Mouse (Mus musculus) heart, embryonic 12.5 days (tissue): ENCODE measurements around the gene Cyp21a1. TPM values are rescaled to one million over a fixed set of nuclear protein-coding genes. Genes with fewer than 3 reads are reported as not detected.
"Not testable (repeated sequence)": the region's sequence is repeated elsewhere in the genome, so short reads cannot be mapped to it uniquely, and the experiment has no call there.

Source experiments
- ATAC-seq: fragments of 200-750 bp; cut with Nextera tagmentation; 2 replicates; pipeline ENCODE4 v1.8.0; 2017; ENCODE audit warnings: moderate TSS enrichment, moderate library complexity; ENCODE audit not compliant: insufficient number of reproducible peaks, low FRiP score
- H3K27ac ChIP-seq: fragments of 300-500 bp; sonication (generic); 2 replicates; pipeline ENCODE4 v1.5.1; 2016; ENCODE audit warnings: mild to moderate bottlenecking, moderate library complexity; ENCODE audit not compliant: poor library complexity, severe bottlenecking
- H3K27me3 ChIP-seq: fragments of 300-500 bp; sonication (generic); replicated peaks from 2 replicates; pipeline ENCODE4 v1.6.1; 2016; ENCODE audit warnings: mild to moderate bottlenecking, moderate library complexity
- H3K36me3 ChIP-seq: fragments of 300-500 bp; sonication (generic); 2 replicates; pipeline ENCODE4 v1.6.1; 2016; ENCODE audit warnings: mild to moderate bottlenecking, moderate library complexity
- H3K4me1 ChIP-seq: fragments of 300-500 bp; sonication (generic); replicated peaks from 2 replicates; pipeline ENCODE4 v1.6.1; 2016; ENCODE audit warnings: mild to moderate bottlenecking
- H3K4me2 ChIP-seq: fragments of 300-500 bp; sonication (generic); 2 replicates; pipeline ENCODE4 v1.6.1; 2016; ENCODE audit warnings: mild to moderate bottlenecking, moderate library complexity
- H3K4me3 ChIP-seq: fragments of 300-500 bp; sonication (generic); 2 replicates; pipeline ENCODE4 v1.5.1; 2016; ENCODE audit warnings: mild to moderate bottlenecking
- H3K9ac ChIP-seq: fragments of 300-500 bp; sonication (generic); 2 replicates; pipeline ENCODE4 v1.6.1; 2016; ENCODE audit warnings: mild to moderate bottlenecking, moderate library complexity
- H3K9me3 ChIP-seq: fragments of 300-500 bp; sonication (generic); replicated peaks from 2 replicates; pipeline ENCODE4 v1.6.1; 2016; ENCODE audit warnings: mild to moderate bottlenecking, moderate library complexity
- WGBS: fragments of 180-500 bp; shearing (Covaris S2); methylation state at CpG from one replicate; pipeline ENCODE4 v1.1.7; 2016; 5-methylcytosine and 5-hydroxymethylcytosine counted together
- polyA plus RNA-seq: library from polyadenylated mRNA; unstranded; fragments of >200 nt; fragmentation: Nextera tagmentation; extraction: Ambion mirVana; gene quantifications from 2 replicates; pipeline ENCODE4 v1.2.1, GENCODE M21; 2016

Gene Cyp21a1
- polyA plus RNA-seq = 0.15 TPM in 1 of 2 replicates, not detected in the other

GRCm38 (mm10) chr17:34804301-34804700 is at the start of gene Cyp21a1:
Gene Cyp21a1 (minus strand): TSS chr17:34804561.
- H3K4me3 ChIP-seq, H3K27me3 ChIP-seq, H3K9ac ChIP-seq, H3K4me2 ChIP-seq, H3K36me3 ChIP-seq, H3K27ac ChIP-seq, H3K9me3 ChIP-seq, ATAC-seq, H3K4me1 ChIP-seq: not testable (repeated sequence)
- WGBS = 81% methylated on average over 6 of the region's 6 CpGs

- WGBS = 72% methylated on average over 8 of the region's 8 CpGs
- no peak overlapping the region for H3K4me2 ChIP-seq
- ATAC-seq = no peak
- no peak overlapping the region for H3K27ac ChIP-seq
- no peaks in the 10 kb centered on the region for H3K27me3 ChIP-seq
- no peak overlapping the region for H3K9ac ChIP-seq
- H3K4me3 ChIP-seq = no peak overlapping the region
- peaks cover 55% of the 10 kb centered on the region for H3K36me3 ChIP-seq
- no peaks in the 10 kb centered on the region for H3K9me3 ChIP-seq
- H3K4me1 ChIP-seq = peaks cover 16% of the 10 kb centered on the region
Observed at GRCm38 (mm10) chr17:34853511-34853910, 49.1 kb upstream of the Cyp21a1 start.

GRCm38 (mm10) chr17:34850517-34851125 is 46.3 kb upstream of the Cyp21a1 start:
- H3K4me2 ChIP-seq = peak overlapping the region; percentile 92
- H3K36me3 ChIP-seq = peaks cover 61% of the 10 kb centered on the region
- 2% methylated on average over 25 of the region's 25 CpGs for WGBS
- H3K27ac ChIP-seq = no peak overlapping the region
- H3K9me3 ChIP-seq = no peaks in the 10 kb centered on the region
- no peak; the same call in 1 of the 2 replicates for ATAC-seq
- peaks cover 16% of the 10 kb centered on the region for H3K4me1 ChIP-seq
- peak overlapping the region; percentile 91 for H3K4me3 ChIP-seq
- H3K9ac ChIP-seq = peak overlapping the region; percentile 87
- no peaks in the 10 kb centered on the region for H3K27me3 ChIP-seq

DNA sequence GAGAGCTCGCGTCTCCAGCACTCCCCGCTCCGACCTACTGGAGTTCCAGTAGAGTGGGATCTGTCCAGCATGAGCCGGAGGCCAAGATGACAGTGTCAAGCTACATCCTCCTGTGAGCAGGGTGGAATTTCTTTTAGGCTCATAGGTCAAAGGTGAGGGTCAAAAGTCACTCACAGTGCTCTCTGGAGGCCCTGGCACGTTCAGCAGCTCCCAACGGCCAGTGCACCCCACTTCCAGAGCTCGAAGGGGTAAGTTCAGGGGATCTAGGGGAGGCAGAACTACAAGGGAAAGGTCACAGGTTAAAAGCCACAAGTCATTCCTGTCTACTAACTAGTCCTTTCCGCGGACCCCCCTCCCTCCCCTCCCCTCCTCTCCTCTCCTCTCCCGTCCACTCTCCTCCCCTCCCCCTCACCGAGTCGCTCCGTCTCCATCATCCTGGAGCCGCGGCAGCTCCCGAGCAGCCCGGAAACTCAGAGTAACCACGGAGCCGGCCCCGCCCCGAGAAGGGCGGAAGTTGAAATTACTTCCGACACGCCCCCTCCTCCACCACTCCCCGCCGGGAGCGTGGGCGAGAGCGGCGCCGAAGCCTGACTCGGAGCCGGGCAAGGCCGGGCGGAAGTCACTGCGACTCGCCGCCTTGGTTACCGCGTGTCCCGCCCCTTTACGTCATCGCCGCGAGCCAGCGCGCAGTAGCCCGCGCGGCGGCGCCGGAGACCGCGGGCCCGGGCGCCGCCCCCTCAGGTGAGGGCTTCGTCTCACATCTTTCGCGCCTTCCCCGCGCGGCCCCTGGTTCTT is 45.6 kb upstream of the Cyp21a1 start, which contains the start of the genes Skiv2l and Nelfe:
Gene Skiv2l (minus strand): TSS at position 489 of the 795 bp plus-strand sequence.
Gene Nelfe (plus strand): TSS at position 670 of the 795 bp plus-strand sequence.
- H3K36me3 ChIP-seq = peaks cover 61% of the 10 kb centered on the region
- no peaks in the 10 kb centered on the region for H3K27me3 ChIP-seq
- H3K4me2 ChIP-seq = peak within 1 kb of the TSS; percentile 92
- peak within 1 kb of the TSS; percentile 87 for H3K9ac ChIP-seq
- H3K4me3 ChIP-seq = peak within 1 kb of the TSS; percentile 91
- H3K9me3 ChIP-seq = no peaks in the 10 kb centered on the region
- H3K4me1 ChIP-seq = peaks cover 16% of the 10 kb centered on the region
- H3K27ac ChIP-seq = no peak within 1 kb of the TSS
- WGBS = under 1% methylated on average over 64 of the region's 65 CpGs
- ATAC-seq = peak; percentile 97

GRCm38 (mm10) chr17:34847615-34848014 is 43.3 kb upstream of the Cyp21a1 start:
- no peaks in the 10 kb centered on the region for H3K9me3 ChIP-seq
- no peak for ATAC-seq
- H3K36me3 ChIP-seq = peaks cover 62% of the 10 kb centered on the region
- no peak overlapping the region for H3K9ac ChIP-seq
- no peak overlapping the region for H3K4me2 ChIP-seq
- H3K4me3 ChIP-seq = no peak overlapping the region
- H3K27ac ChIP-seq = no peak overlapping the region
- H3K27me3 ChIP-seq = no peaks in the 10 kb centered on the region
- peaks cover 16% of the 10 kb centered on the region for H3K4me1 ChIP-seq
- 89% methylated on average over 7 of the region's 7 CpGs for WGBS

DNA sequence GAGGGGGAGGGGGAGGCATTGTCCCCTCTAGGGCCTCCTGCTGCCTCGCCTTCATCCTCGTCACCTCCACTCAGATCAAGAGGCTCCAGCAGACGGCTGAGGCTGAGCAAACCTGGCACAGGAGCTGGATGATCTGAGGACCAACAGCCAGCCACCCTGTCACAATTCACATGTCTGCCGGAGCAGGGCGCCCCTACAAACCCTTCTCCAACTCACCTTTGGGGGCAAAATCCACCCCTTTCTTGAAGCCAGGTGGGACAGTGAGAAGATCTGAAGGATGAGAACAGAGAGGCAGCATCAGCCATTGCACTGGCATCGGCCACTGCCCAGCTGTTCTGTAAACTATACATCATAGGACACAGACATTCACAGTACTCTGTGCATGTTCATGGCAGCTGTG is 42.8 kb upstream of the Cyp21a1 start:
- no peak overlapping the region for H3K4me2 ChIP-seq
- no peak overlapping the region for H3K9ac ChIP-seq
- H3K36me3 ChIP-seq = peaks cover 62% of the 10 kb centered on the region
- no peaks in the 10 kb centered on the region for H3K9me3 ChIP-seq
- no peak for ATAC-seq
- 79% methylated on average over 6 of the region's 6 CpGs for WGBS
- H3K4me3 ChIP-seq = no peak overlapping the region
- H3K27ac ChIP-seq = no peak overlapping the region
- peaks cover 16% of the 10 kb centered on the region for H3K4me1 ChIP-seq
- H3K27me3 ChIP-seq = no peaks in the 10 kb centered on the region

GRCm38 (mm10) chr17:34844884-34845283 is 40.5 kb upstream of the Cyp21a1 start:
- no peaks in the 10 kb centered on the region for H3K27me3 ChIP-seq
- H3K4me1 ChIP-seq = peaks cover 5% of the 10 kb centered on the region
- peaks cover 83% of the 10 kb centered on the region for H3K36me3 ChIP-seq
- H3K4me3 ChIP-seq = no peak overlapping the region
- H3K9ac ChIP-seq = no peak overlapping the region
- WGBS = 90% methylated on average over 13 of the region's 13 CpGs
- H3K4me2 ChIP-seq = no peak overlapping the region
- H3K27ac ChIP-seq = no peak overlapping the region
- no peak for ATAC-seq
- no peaks in the 10 kb centered on the region for H3K9me3 ChIP-seq

- Histone ChIP-seq H3K9me3 (no peaks in the 10 kb centered on the region), H3K36me3 (peaks cover 74% of the 10 kb centered on the region), H3K9ac (no peak overlapping the region), H3K27ac (no peak overlapping the region), H3K4me1 (peaks cover 22% of the 10 kb centered on the region), H3K4me2 (0 out of 2 replicates have a peak overlapping the region, but pooled peaks have one; percentile 10), H3K4me3 (no peak overlapping the region), H3K27me3 (no peaks in the 10 kb centered on the region)
- ATAC-seq = peak; percentile 46; the same call in 1 of the 2 replicates
- WGBS = 83% methylated on average over 6 of the region's 6 CpGs
Observed at GRCm38 (mm10) chr17:34840736-34841307, 36.5 kb upstream of the Cyp21a1 start.

- Histone ChIP-seq H3K36me3 (peaks cover 56% of the 10 kb centered on the region), H3K4me1 (peaks cover 26% of the 10 kb centered on the region), H3K9ac (no peak overlapping the region), H3K27ac (no peak overlapping the region), H3K4me3 (0 out of 2 replicates have a peak overlapping the region, but pooled peaks have one; percentile 5), H3K4me2 (peak overlapping the region; percentile 97), H3K9me3 (no peaks in the 10 kb centered on the region), H3K27me3 (no peaks in the 10 kb centered on the region)
- 90% methylated on average over 7 of the region's 7 CpGs for WGBS
- no peak for ATAC-seq
Observed at GRCm38 (mm10) chr17:34838785-34839184, 34.4 kb upstream of the Cyp21a1 start.

DNA sequence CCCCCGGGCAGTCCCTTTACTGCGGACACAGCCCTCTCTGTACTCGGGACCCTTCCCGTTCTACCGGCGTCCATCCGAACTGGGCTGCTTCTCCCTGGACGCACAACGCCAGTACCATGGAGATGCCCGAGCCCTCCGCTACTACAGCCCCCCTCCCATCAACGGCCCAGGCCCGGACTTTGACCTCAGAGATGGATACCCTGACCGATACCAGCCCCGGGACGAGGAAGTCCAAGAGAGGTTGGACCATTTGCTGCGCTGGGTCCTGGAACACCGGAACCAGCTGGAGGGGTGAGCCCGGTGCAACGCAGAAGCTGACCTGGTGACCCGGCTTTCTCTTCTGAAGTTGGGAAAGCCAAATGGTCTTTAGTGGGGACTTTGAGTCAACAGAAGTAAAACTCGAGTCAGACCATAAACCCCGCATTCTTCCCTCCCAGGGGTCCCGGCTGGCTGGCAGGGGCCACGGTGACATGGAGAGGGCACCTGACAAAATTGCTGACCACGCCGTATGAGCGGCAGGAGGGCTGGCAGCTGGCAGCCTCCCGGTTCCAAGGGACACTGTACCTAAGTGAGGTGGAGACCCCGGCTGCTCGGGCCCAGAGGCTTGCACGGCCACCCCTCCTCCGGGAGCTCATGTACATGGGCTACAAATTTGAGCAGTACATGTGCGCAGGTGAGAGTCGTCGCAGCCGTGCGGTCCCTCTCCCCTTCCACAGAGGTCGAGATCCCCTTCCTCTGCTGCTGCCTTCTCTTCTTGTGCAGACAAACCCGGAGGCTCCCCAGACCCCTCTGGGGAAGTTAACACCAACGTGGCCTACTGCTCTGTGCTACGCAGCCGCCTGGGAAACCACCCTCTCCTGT is 33.3 kb upstream of the Cyp21a1 start:
- H3K9me3 ChIP-seq = no peaks in the 10 kb centered on the region
- peak overlapping the region; percentile 92 for H3K4me3 ChIP-seq
- H3K9ac ChIP-seq = peak overlapping the region; percentile 76
- WGBS = 38% methylated on average over 43 of the region's 43 CpGs
- ATAC-seq = no peak
- no peaks in the 10 kb centered on the region for H3K27me3 ChIP-seq
- peak overlapping the region; percentile 97 for H3K4me2 ChIP-seq
- peaks cover 26% of the 10 kb centered on the region for H3K4me1 ChIP-seq
- peak overlapping the region; percentile 19; the same call in 1 of the 2 replicates for H3K27ac ChIP-seq
- peaks cover 56% of the 10 kb centered on the region for H3K36me3 ChIP-seq
